Mouse (Mus musculus) B cell, adult 67 days (primary cell): ENCODE results near the gene Olfr1098. TPM values are rescaled to one million over a fixed set of nuclear protein-coding genes. Genes with fewer than 3 reads are reported as not detected.

Source experiments
- total RNA-seq, 2 experiments: library from RNA; stranded (reverse); gene quantifications; 4 replicates each; pipeline ENCODE4 v1.2.4; 2023

Olfr1098 gene
- not detected for total RNA-seq

GRCm38 (mm10) chr2:86924445-86924844 lies at the start of gene Olfr1098:
Olfr1098 (minus strand) TSS chr2:86924545.

DNA sequence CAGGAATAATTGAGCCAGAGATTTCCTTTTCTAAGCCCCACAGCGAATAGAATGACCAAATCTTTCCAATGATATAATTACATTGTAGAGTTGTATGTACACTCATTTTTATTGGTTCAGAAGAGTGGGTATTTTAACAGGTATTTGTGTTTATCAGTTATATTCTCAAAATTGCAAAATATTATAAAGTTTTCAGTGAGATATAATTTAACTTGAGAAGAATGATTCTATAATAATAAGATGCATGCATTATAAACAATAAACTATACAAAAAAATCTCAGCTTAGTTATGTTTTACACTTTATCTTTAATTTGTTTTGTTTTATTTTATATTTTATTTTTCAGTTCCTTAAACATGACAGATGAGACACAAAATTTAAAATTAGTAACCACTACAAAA lies 36.2 kb upstream of the Olfr1098 start, which contains the start of gene Olfr1099:
Olfr1099 (minus strand) TSS at position 101 of the 400 bp plus-strand sequence.

DNA sequence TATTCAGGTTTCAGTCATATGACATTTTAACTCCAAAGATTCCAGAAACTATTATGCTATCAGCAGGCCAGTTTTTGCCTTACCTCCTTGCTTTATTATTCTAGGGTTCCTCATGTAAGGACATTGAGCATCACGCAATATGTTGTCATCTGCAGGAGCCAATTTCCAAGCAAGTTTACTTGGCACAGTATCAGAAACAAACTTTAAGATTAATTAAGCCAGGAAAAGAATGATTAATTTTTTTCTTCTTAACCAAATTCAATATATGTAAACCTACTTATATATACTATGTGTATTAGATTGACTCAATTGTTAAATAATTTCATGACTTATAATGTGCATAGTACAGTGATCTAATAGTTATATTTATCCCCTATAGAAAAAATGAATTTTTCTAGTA lies 32.2 kb downstream of the Olfr1098 start, which contains the start of gene Olfr1097:
Olfr1097 (minus strand) TSS at position 101 of the 400 bp plus-strand sequence.

GRCm38 (mm10) chr2:86874702-86875101 lies 49.6 kb downstream of the Olfr1098 start, which contains the start of gene Gm13723:
Gm13723 (minus strand) TSS chr2:86874802.

Other genes with a start within 250 kb of the Olfr1098 start
- not detected for gene Olfr1086, start 244.5 kb downstream of the Olfr1098 start, total RNA-seq
- gene Olfr1087, start 226.2 kb downstream of the Olfr1098 start, total RNA-seq, result not detected
- not detected for gene Olfr1089, start 190.8 kb downstream of the Olfr1098 start, total RNA-seq
- gene Olfr1090, start 165.6 kb downstream of the Olfr1098 start, total RNA-seq, result not detected
- not detected for gene Olfr1093, start 142.1 kb downstream of the Olfr1098 start, total RNA-seq
- gene Olfr141, start 114.5 kb downstream of the Olfr1098 start, total RNA-seq, result not detected
- gene Olfr1094, start 99.9 kb downstream of the Olfr1098 start, total RNA-seq, result not detected
- not detected for gene Olfr1095, start 72.8 kb downstream of the Olfr1098 start, total RNA-seq
- gene Gm13723, start 49.7 kb downstream of the Olfr1098 start, total RNA-seq, result not detected
- gene Olfr1097, start 32.3 kb downstream of the Olfr1098 start, total RNA-seq, result not detected
- not detected for gene Olfr1099, start 36.1 kb upstream of the Olfr1098 start, total RNA-seq
- gene Olfr1100, start 55.4 kb upstream of the Olfr1098 start, total RNA-seq, result not detected
- not detected for gene Olfr1101, start 66.7 kb upstream of the Olfr1098 start, total RNA-seq
- gene Olfr1102, start 73.9 kb upstream of the Olfr1098 start, total RNA-seq, result not detected
- not detected for gene Olfr1104, start 102.5 kb upstream of the Olfr1098 start, total RNA-seq
- not detected for gene Olfr1105, start 112.0 kb upstream of the Olfr1098 start, total RNA-seq
- not detected for gene Olfr1106, start 127.7 kb upstream of the Olfr1098 start, total RNA-seq
- gene Olfr1107, start 151.3 kb upstream of the Olfr1098 start, total RNA-seq, result not detected
- gene Olfr1109, start 171.5 kb upstream of the Olfr1098 start, total RNA-seq, result not detected
- not detected for gene Olfr259, start 190.0 kb upstream of the Olfr1098 start, total RNA-seq
- gene Olfr1110, start 215.8 kb upstream of the Olfr1098 start, total RNA-seq, result not detected
- not detected for gene Olfr1111, start 228.1 kb upstream of the Olfr1098 start, total RNA-seq